Mouse (Mus musculus) myocyte (in vitro differentiated cells): ENCODE measurements around the gene Bmpr1a. TPM values are rescaled to one million over a fixed set of nuclear protein-coding genes. Genes with fewer than 3 reads are reported as not detected.

ENCODE experiments used
- H3K27me3 ChIP-seq: one replicate; pipeline ENCODE4 v1.6.1; 2011; ENCODE audit not compliant: control insufficient read depth, insufficient read depth, insufficient read length
- H3K36me3 ChIP-seq: one replicate; pipeline ENCODE4 v1.6.1; 2011; ENCODE audit not compliant: control insufficient read depth, insufficient read depth
- H3K4me2 ChIP-seq: one replicate; pipeline ENCODE4 v1.6.1; 2011; ENCODE audit warnings: low read depth, control low read depth
- H3K4me3 ChIP-seq: one replicate; pipeline ENCODE4 v1.5.1; 2011; ENCODE audit warnings: mild to moderate bottlenecking, control low read depth, moderate library complexity
- H3K79me2 ChIP-seq: one replicate; pipeline ENCODE4 v1.6.1; 2011; ENCODE audit not compliant: control insufficient read depth, insufficient read depth
- H3ac ChIP-seq: one replicate; pipeline ENCODE4 v1.6.1; 2011; ENCODE audit not compliant: control insufficient read depth, insufficient read length
- CEBPB ChIP-seq: IDR thresholded peaks from 2 replicates; pipeline ENCODE4 v1.6.1; 2011; ENCODE audit warnings: mild to moderate bottlenecking, moderate library complexity; ENCODE audit not compliant: poor library complexity, insufficient read depth, severe bottlenecking
- E2F4 ChIP-seq: IDR thresholded peaks from one replicate; pipeline ENCODE4 v1.6.1; 2011; ENCODE audit warnings: mild to moderate bottlenecking, control low read depth, moderate library complexity; ENCODE audit not compliant: insufficient read depth
- MAX ChIP-seq: IDR thresholded peaks from one replicate; pipeline ENCODE4 v1.6.1; 2011; ENCODE audit warnings: low read depth, mild to moderate bottlenecking, control low read depth
- MYOD1 ChIP-seq, 3 experiments: IDR thresholded peaks; one replicate each; pipeline ENCODE4 v1.6.1; 2011; ENCODE audit warnings: control low read depth in 2 of 3, low read depth in 2 of 3, mild to moderate bottlenecking in 2 of 3, moderate library complexity in 1 of 3; ENCODE audit not compliant: insufficient read length in 2 of 3, control insufficient read depth in 1 of 3
- MYOG ChIP-seq, 3 experiments: IDR thresholded peaks; one replicate each; pipeline ENCODE4 v1.6.1; 2011; ENCODE audit warnings: control low read depth in 2 of 3, low read depth in 2 of 3, mild to moderate bottlenecking in 2 of 3; ENCODE audit not compliant: insufficient read length in 2 of 3, control insufficient read depth in 1 of 3, insufficient read depth in 1 of 3
- POLR2A ChIP-seq: IDR thresholded peaks from one replicate; pipeline ENCODE4 v1.6.1; 2011; ENCODE audit warnings: low read depth, mild to moderate bottlenecking, control low read depth, moderate library complexity; ENCODE audit not compliant: insufficient read length
- POLR2AphosphoS2 ChIP-seq: IDR thresholded peaks from one replicate; pipeline ENCODE4 v1.6.1; 2011; ENCODE audit warnings: low read depth, control low read depth; ENCODE audit not compliant: insufficient read length
- REST ChIP-seq: IDR thresholded peaks from one replicate; pipeline ENCODE4 v1.6.1; 2011; ENCODE audit warnings: mild to moderate bottlenecking, control low read depth, moderate library complexity; ENCODE audit not compliant: insufficient read depth, insufficient read length
- SRF ChIP-seq: IDR thresholded peaks from one replicate; pipeline ENCODE4 v1.6.1; 2011; ENCODE audit warnings: low read depth; ENCODE audit not compliant: control insufficient read depth, insufficient read length
- TCF12 ChIP-seq: IDR thresholded peaks from one replicate; pipeline ENCODE4 v1.6.1; 2011; ENCODE audit warnings: mild to moderate bottlenecking, control low read depth; ENCODE audit not compliant: poor library complexity, insufficient read depth, severe bottlenecking
- TCF3 ChIP-seq: IDR thresholded peaks from one replicate; pipeline ENCODE4 v1.6.1; 2011; ENCODE audit warnings: low read depth, control low read depth; ENCODE audit not compliant: insufficient read length
- USF1 ChIP-seq: IDR thresholded peaks from one replicate; pipeline ENCODE4 v1.6.1; 2011; ENCODE audit warnings: low read depth, mild to moderate bottlenecking, control low read depth, moderate library complexity
- polyA plus RNA-seq: library from polyadenylated mRNA; unstranded; fragments of >200 nt; fragmentation: generic; extraction: Trizol; gene quantifications from one replicate; pipeline ENCODE4 v1.2.1, GENCODE M21; 2012; ENCODE audit warnings: missing spikeins

The Bmpr1a gene
- polyA plus RNA-seq, 1 experiment = 10.5 TPM

DNA sequence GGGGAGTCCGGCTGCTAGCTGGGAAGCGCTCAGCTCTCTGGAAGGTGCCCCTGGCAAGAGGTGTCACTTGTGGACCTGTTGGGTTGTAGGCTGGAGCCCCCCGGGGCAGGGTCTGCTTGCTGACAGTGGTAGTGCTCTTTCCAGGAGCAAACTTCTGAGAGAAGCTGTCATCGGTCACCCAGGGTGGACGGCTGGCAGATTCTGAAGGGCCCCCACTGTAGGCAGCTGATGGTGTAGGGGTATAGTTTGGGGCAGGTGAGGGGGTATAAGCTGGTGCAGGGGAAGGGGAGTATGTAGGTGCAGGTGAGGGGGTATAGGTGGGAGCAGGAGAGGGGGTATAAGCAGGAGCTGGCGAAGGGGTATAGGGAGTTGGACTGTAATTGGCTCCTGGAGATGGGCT lies 40.9 kb upstream of the Bmpr1a start:
- Histone ChIP-seq H3K4me3 (no peak overlapping the region), H3K36me3 (peaks cover 10% of the 10 kb centered on the region)

DNA sequence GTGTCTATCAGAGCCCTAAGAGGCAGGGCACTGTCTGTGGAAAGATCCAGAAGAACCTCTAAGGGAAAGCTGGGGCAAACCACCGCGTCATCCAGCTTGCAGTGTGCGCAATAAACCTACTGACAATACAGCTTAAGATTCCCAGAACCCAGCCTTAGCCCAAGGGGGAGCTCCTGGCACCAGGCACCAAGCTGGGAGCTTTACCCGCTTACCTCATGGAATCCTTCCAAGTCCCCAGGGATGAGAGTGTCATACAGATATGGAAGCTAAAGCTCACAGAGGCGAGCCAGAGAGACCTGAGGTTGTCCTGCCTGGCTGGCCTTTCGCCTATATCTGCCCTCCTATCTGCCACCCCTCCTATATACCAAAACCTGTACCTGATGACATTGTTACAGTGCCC lies 40.5 kb upstream of the Bmpr1a start:
- Histone ChIP-seq H3K79me2 (no peaks in the 10 kb centered on the region), H3K36me3 (peaks cover 11% of the 10 kb centered on the region), H3ac (no peak overlapping the region), H3K27me3 (no peaks in the 10 kb centered on the region), H3K4me3 (no peak overlapping the region), H3K4me2 (no peak overlapping the region)
- TF ChIP-seq MYOG (IDR thresholded peaks at IDR 0.05; ENCODE audit: control insufficient read depth in 1 of 3, insufficient read depth in 1 of 3, insufficient read length in 2 of 3, low read depth in 2 of 3) (no peak), SRF (no peak), POLR2A (no peak), TCF3 (no peak), CEBPB (no peak), USF1 (no peak), MYOD1 (IDR thresholded peaks at IDR 0.05; ENCODE audit: control insufficient read depth in 1 of 3, insufficient read length in 2 of 3, low read depth in 2 of 3) (no peak), MAX (no peak), TCF12 (no peak), E2F4 (no peak), REST (no peak), POLR2AphosphoS2 (no peak)

More for the DNA sequence above, 40.9 kb upstream of the Bmpr1a start:
- no peak overlapping the region for H3ac ChIP-seq
- TF ChIP-seq CEBPB (no peak), POLR2AphosphoS2 (no peak), REST (no peak), USF1 (no peak), POLR2A (no peak), MYOG (IDR thresholded peaks at IDR 0.05; ENCODE audit: control insufficient read depth in 1 of 3, insufficient read depth in 1 of 3, insufficient read length in 2 of 3, low read depth in 2 of 3) (no peak), TCF3 (no peak), MYOD1 (IDR thresholded peaks at IDR 0.05; ENCODE audit: control insufficient read depth in 1 of 3, insufficient read length in 2 of 3, low read depth in 2 of 3) (no peak), SRF (no peak), TCF12 (no peak), MAX (no peak), E2F4 (no peak)
- H3K79me2 ChIP-seq = no peaks in the 10 kb centered on the region
- H3K27me3 ChIP-seq = no peaks in the 10 kb centered on the region
- H3K4me2 ChIP-seq = peak overlapping the region; percentile 9

DNA sequence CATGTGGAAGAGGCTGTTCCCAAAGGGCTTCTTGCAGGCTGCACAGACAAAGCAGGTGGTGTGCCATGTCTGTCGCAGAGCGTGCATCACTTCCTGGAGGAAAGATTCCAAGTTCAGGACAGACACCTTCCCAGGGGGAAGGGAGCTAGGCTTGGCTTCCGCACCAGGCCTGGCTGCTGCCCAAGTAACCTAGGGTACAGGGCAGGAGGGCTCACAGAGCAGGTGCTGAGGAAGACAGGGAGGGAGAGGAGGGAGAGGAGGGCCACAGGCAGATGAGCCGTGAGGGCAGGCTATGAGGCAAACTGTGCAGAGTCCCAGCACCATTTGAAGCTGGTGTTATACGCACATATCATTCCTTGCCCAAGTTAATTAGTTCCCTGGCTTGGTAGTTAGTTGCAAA lies 38.8 kb upstream of the Bmpr1a start:
- Histone ChIP-seq H3K4me3 (no peak overlapping the region), H3ac (no peak overlapping the region), H3K79me2 (no peaks in the 10 kb centered on the region), H3K36me3 (peaks cover 11% of the 10 kb centered on the region), H3K4me2 (no peak overlapping the region), H3K27me3 (no peaks in the 10 kb centered on the region)
- no peak for TF ChIP-seq SRF
- TF ChIP-seq MAX = no peak
- TF ChIP-seq TCF12 = no peak
- no peak for TF ChIP-seq E2F4
- TF ChIP-seq USF1 = no peak
- no peak for TF ChIP-seq REST
- no peak for TF ChIP-seq CEBPB
- TF ChIP-seq POLR2AphosphoS2 = no peak
- no peak for TF ChIP-seq TCF3
- TF ChIP-seq MYOG (IDR thresholded peaks at IDR 0.05; ENCODE audit: control insufficient read depth in 1 of 3, insufficient read depth in 1 of 3, insufficient read length in 2 of 3, low read depth in 2 of 3) = no peak
- TF ChIP-seq MYOD1 (IDR thresholded peaks at IDR 0.05; ENCODE audit: control insufficient read depth in 1 of 3, insufficient read length in 2 of 3, low read depth in 2 of 3) = no peak
- TF ChIP-seq POLR2A = no peak

DNA sequence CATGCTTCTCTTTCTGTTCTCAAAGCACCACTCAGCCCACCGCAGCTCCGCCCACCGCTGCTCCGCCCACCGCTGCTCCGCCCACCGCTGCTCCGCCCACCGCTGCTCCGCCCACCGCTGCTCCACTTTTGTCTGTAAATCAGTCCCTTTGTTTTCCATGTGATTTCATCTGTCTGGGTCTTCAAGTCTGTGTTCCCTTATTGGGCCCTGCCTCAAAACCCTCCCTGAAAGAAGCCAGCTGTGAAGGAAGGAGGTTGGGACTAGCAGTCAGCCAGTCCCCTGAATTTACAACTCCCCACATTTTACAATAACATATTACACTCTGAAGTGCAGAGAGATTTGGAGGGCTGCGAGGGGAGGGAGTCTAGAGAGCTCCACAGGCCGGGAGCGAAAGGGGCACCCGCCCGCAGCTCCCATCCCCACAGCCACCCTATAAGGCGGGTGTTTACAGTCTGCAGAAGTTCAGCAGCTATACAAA lies 37.6 kb upstream of the Bmpr1a start:
- Histone ChIP-seq H3K4me3 (no peak overlapping the region), H3K79me2 (no peaks in the 10 kb centered on the region), H3K4me2 (no peak overlapping the region), H3K27me3 (no peaks in the 10 kb centered on the region), H3K36me3 (peaks cover 11% of the 10 kb centered on the region), H3ac (no peak overlapping the region)
- TF ChIP-seq POLR2A (no peak), USF1 (no peak), TCF3 (no peak), CEBPB (no peak), POLR2AphosphoS2 (no peak), REST (no peak), E2F4 (no peak), MYOG (IDR thresholded peaks at IDR 0.05; ENCODE audit: control insufficient read depth in 1 of 3, insufficient read depth in 1 of 3, insufficient read length in 2 of 3, low read depth in 2 of 3) (no peak), MAX (no peak), SRF (no peak), MYOD1 (IDR thresholded peaks at IDR 0.05; ENCODE audit: control insufficient read depth in 1 of 3, insufficient read length in 2 of 3, low read depth in 2 of 3) (no peak), TCF12 (no peak)

DNA sequence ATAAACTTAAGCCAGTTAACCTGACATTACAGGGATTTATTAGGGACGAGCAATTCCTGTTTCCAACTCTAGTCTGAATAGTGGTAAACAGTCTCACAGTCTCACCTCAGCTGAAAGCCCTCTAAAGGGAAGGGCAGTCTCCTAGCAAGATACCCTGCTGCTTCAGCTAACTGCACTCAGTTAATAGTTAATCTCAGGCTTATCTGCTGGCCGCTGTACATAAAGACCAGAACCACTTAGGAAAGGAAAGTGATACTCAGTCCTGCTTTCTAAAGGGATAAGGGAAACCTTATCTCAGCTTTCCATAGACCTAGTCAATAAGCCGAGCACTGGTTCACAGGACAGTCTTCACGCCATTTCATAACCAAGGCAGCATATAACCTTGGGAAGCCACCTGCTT lies 32.7 kb upstream of the Bmpr1a start:
- Histone ChIP-seq H3K27me3 (no peaks in the 10 kb centered on the region), H3K4me2 (no peak overlapping the region), H3K79me2 (no peaks in the 10 kb centered on the region), H3K4me3 (no peak overlapping the region), H3ac (no peak overlapping the region), H3K36me3 (peaks cover 35% of the 10 kb centered on the region)
- no peak for TF ChIP-seq POLR2A
- TF ChIP-seq TCF3 = no peak
- no peak for TF ChIP-seq TCF12
- no peak for TF ChIP-seq MAX
- TF ChIP-seq REST = no peak
- no peak for TF ChIP-seq CEBPB
- no peak for TF ChIP-seq E2F4
- no peak for TF ChIP-seq USF1
- TF ChIP-seq MYOD1 (IDR thresholded peaks at IDR 0.05; ENCODE audit: control insufficient read depth in 1 of 3, insufficient read length in 2 of 3, low read depth in 2 of 3) = no peak
- TF ChIP-seq MYOG (IDR thresholded peaks at IDR 0.05; ENCODE audit: control insufficient read depth in 1 of 3, insufficient read depth in 1 of 3, insufficient read length in 2 of 3, low read depth in 2 of 3) = no peak
- TF ChIP-seq POLR2AphosphoS2 = no peak
- TF ChIP-seq SRF = no peak
